Mouse (Mus musculus) adrenal gland, adult 2 months (tissue): ENCODE results near the gene Rsph10b. TPM values are rescaled to one million over a fixed set of nuclear protein-coding genes. Genes with fewer than 3 reads are reported as not detected.
A peak's percentile ranks its signal among the peaks of the same experiment; 100 is the strongest.

ENCODE experiments used
- DNase-seq: peaks from one replicate; pipeline ENCODE4 v3.0.0; 2021
- polyA plus RNA-seq: library from polyadenylated mRNA; depleted of rRNA; stranded (reverse); fragments of >200 nt; gene quantifications from 2 replicates; pipeline ENCODE4 v1.2.3, GENCODE M21; 2012
- total RNA-seq, 2 experiments: library from RNA; stranded (reverse); gene quantifications; 2 replicates each; pipeline ENCODE4 v1.2.3; 2021

The Rsph10b gene
- total and polyA plus RNA-seq, 3 experiments: 0.31 to 7.4 (median 4.3) TPM

DNA sequence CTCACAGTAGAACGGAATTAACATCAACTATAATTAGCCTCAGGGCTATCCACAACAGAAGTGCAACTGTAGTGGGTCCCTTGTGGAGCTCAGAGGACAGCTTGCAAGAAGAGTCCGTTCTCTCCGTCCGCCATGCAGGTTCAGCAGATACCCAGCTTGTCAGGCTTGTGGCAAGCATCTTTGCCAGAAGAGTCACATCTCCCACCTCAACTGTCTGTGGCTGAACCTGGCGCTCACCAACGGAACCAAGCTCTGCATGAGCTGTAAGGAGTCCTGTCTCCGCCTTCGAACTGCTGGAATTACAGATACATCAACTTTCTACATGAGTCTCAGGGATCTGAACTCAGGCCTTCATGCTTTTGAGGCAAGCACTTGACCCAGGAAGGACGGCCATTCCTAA lies 3.3 kb downstream of the Rsph10b start:
- DNase-seq: no peak

DNA sequence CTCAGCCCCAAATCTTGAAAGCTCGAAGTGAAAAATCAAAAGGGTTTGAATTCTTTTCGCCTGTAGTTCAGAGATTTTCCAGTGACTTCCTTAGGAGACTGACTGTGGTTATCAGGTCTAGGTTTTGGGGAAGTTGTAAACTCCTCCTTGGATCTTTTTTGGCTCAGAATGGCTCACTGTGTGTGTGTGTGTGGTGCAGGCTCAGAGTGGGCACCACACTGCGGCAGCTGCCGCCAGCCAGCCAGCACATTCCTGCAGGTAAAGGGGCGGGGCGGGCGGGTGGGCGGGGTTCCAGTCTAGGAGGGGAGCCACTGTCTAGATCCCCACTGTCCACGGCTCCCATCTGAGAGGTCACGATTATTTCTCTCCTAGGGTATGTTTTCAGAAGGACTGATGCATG lies 8.8 kb downstream of the Rsph10b start:
- no peak for DNase-seq

DNA sequence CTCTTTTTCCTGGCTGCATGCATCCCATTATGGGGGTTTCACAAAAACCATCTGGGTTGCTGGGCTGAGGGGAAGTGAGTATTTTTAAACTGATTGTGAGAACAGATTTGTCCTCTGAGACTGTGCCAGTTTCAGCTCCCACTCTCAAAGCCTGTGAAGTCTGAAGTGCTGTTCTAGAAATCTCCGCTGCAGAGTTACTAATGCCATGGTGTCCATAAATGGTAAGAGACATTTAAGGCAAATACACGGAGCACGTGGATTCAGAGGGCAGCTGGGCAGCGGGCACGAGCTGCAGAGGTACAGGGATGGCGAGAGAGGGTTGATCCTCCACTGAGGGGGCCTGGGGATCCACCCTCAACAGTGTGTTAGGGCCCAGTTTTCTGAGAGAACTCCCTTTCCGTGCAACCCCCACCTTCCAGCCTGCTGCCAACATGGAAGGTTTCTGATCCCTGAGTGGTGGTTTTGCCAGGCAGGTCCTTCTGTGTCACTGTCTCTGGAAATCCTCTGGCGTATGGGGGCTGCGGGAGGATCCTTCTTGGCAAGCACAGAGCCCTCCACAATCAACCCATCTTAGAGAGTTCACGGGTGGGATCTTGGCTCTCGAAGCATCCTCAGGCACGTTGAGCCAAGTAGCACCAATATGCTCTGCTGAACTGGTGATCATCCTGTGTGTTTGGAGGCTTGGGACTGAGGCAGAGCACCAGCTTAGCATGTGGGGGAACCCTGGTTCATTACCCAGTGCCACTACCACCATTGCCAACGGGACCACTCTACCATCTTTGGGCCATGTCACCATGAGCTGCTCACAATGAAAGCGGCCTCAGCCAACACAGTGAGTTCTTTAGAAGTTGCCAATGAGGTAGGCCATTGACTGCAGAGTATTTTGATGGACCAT lies 10.6 kb downstream of the Rsph10b start:
- no peak for DNase-seq

DNA sequence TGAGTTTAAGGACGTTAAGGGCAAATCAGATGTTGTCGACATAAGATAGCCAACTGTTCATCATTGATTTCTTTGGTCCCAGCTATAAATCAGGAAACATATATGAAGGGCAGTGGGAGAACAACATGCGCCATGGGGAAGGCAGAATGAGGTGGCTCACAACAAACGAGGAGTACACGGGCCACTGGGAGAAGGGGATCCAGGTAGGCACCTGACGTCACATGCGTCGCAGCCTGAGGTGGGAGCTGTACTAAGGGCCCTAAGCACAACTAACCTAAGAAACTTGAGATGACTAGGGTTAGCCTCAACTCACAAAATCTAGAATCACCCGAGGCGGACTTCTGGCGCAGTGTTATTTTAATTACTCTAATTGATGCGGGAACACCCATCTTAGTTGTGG lies 15.5 kb downstream of the Rsph10b start:
- DNase-seq: no peak

DNA sequence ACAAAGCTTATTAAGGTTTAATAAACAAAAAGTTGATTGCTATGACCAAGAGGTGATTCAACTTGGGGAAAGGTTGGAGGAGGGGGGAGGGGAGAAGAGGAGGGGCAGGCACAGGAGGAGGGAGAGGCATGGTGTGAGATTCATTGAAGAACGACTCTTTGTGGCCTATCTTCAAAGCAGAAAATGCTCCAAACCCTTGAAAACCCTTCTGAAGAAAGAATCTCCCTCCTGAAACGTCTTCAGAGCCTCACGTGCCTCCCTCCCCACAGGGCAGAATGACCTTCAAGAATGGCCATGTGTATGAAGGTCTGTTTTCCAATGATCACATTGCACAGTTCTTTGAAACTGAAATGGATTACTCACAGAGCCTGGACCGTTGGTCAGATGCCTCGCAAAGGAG lies 17.2 kb downstream of the Rsph10b start:
- peak; percentile 59 for DNase-seq

DNA sequence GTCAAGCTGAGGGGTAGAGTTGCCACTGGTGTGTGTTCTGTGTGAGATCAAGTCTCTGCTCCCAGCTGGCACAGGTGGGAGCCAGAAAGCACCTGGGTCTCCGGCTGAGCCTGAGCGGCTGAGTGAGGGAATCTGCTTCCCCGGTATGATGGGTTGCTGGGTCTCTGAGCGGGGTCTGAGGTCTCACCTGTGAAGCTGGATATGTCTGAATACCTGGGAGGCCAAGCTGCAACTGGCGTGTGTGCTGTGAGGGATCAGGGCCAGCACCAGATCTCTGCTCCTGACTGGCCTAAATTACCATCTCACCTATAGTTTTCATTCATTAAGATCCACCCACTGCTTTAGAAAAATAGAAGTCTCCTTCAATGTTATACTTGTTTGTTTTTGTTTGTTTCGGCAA lies 24.3 kb downstream of the Rsph10b start:
- no peak for DNase-seq

DNA sequence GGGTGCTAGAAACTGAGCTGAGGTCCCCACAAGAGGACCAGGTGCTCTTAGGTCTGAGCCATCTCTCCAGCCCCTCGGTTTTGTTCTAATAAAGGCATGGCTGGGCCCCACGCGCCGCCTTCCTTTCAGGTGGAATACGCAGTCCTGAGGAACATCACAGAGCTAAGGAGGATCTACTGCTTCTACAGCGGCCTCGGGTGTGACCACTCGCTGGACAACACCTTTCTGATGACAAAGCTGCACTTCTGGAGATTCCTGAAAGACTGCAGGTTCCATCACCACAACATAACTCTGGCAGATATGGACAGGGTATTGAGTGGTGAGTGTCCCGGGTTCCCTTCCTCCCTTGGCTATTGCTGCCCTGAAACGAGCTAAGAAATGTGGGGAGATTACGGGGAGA lies 26.7 kb downstream of the Rsph10b start:
- DNase-seq: no peak

DNA sequence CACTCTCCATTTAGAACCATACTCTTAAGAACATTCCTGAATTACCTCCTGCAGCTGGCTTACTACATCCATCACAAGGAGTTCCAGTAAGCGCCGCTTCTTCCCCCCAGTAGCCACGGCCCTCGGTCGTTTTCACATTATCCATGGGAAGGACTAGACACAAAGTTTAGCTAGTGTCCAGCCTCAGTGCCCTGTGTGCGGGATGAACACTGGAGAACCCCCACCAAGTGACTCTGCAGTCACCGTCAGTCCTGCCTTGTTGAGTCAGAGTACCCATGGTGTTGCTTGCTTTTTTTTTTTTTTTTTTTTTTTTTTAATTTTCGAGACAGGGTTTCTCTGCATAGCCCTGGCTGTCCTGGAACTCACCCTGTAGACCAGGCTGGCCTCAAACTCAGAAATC lies 28.3 kb downstream of the Rsph10b start:
- DNase-seq: no peak

DNA sequence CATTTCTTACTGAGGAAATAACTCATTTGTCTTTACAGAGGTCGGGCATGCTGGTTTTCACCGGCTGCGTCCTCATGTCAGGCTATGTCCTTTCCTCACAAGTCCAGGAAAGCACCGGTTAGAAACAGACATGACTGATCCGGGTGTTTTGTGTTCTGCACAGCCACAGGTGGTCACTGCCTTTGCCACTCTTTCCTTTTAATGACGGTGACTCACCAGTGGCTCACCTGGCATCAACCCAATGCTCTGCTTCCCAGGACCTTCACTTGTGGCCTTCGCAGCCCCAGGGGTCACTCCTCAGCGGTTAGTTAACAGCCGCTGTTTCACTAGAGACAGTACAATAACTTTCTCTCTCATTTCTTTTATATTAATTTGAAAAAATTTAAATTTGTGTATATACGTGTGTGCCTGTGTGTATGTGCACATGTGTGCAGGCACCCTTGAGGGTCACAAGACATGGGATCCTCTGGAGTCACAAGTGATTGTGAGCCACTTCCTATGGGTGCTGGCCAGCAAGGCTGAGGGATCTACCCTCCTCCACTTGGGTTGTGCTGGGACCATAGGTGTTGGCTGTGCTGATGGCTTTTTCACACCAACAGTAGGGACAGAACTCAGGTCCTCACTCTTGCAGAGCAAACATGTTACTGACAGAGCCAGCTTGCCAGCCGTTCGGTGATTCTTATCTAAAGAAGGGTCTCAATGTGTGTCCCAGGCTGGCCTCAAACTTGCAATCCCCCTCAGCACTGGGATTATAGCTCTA lies 32.9 kb downstream of the Rsph10b start:
- peak; percentile 89 for DNase-seq

DNA sequence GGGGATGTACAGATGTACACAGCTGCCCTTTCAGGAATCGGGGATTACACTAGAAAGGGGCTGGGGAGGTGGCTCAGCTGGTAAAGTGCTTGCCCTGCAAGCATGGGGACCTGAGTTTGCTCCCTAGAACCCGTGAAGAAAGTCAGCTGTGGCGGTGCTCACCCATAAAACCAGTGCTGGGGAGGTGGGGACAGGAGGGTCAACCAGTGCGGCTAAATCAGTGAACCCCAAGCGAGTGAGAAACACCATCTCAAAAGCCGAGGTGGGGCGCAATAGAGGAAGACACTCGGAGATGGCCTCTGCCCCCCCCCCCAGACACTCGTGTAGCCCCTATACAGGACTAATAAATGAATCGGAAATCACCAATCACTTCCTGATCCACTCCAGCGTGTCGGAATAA lies 33.8 kb downstream of the Rsph10b start:
- no peak for DNase-seq

DNA sequence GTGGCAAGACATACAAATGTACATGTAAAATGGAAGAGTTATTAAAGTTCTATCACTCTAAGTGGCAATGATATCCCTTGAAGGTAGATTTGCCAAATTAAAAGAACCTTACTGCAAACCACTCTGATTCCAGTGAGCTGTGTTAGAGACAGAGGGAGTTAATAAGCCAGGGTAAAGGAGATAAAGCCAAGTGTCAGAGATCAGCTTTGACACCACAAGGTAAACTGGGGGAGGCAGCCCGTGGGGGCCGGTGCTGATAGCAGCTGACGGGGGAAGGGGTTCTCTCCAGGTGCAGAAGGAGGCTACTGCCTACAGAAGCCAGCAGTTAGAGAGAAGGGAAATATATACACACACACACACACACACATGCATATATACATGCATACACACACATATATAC lies 39.8 kb downstream of the Rsph10b start:
- DNase-seq: no peak

DNA sequence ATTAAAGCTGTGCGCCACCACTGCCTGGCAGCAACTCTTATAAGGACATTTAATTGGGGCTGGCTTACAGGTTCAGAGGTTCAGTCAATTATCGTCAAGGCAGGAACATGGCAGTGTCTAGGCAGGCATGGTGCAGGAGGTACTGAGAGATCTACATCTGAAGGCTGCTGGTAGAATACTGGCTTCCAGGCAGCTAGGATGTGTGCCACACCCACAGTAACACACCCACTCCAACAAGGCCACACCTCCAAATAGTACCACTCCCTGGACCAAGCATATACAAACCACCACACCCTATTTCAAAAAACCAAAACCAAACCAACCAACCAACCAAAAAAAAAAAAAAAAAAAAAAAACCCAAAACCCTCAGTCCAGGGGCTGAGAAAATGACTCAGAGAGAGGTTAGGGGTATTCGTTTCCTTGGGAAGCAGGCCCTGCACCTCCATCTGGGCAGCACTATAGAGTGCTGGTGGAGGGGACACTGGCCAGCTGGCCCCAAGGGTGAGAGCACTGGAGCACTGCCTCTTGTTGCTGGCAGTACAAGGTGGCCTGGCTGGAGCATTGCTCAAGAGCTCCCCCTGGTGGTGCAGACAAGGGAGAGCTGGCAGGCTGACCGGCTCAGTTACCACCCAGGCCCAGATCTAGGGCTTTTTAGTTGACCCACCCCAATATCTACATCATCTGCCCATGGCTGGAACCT lies 42.2 kb downstream of the Rsph10b start:
- peak; percentile 73 for DNase-seq

DNA sequence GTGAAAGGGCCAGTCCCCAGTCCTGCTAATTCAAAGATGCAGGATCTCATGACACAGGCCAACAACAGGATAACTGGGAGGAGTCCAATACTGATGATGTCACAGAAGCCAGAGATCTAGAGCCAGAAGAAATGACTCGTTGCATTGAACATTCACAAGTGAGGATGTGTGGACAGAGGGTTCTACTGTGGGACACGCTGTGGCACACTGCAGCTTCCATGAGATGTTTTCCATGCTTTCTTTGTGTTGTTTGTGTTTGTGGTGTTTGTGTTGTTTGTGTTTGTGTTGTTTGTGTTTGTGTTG lies 42.7 kb downstream of the Rsph10b start:
- no peak for DNase-seq

DNA sequence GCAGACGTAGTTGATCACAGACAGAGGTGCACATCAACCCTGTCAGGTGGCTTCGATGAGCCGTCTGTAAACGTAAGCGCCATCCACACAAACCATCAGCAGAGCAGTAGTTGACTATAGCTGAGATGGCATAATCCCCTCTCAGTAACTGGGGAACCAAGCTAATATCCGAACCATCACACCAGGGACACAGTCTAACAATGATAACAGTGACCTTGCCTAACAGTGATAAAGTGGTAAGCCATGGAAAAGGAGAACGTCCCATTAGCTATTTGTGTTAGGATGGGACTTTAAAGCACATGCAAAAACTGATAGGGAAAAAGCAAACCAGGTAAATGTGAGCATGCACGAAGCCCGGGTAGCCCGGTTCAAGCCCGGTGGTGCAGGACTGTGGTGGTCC lies 43.4 kb downstream of the Rsph10b start:
- no peak for DNase-seq

DNA sequence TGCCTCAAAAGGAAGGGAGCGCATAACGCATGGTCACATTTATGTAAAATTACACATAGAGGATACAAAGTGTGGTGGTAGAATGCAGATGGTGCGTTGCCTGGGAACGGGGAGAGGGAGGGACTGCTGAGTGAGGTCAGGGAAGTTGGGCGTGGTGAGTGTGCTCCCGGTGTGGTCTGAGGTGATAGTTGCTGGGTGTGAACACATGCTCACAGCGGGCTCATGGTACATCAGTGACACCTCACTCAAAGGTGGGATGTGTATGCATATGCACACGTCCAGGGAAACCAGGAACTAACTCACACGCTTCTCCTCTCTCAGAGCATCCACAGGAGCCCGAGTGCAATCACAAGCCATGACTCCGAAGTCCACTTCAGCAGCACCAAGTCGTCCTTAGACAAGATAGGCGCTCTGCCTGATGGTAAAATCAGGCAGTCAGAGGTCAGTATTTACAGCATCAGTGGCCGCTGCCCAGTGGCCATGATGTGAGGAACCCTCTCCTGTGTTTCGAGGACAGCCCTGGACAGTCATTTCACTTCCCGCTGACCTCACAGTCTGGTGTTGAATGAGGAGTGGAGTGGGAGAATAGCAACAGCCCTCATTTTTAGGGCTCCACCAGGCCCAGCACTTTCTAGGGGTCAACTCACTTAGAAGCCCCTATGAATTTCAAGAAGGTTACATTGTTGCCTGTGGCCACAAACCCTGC lies 44.0 kb downstream of the Rsph10b start:
- DNase-seq: no peak

DNA sequence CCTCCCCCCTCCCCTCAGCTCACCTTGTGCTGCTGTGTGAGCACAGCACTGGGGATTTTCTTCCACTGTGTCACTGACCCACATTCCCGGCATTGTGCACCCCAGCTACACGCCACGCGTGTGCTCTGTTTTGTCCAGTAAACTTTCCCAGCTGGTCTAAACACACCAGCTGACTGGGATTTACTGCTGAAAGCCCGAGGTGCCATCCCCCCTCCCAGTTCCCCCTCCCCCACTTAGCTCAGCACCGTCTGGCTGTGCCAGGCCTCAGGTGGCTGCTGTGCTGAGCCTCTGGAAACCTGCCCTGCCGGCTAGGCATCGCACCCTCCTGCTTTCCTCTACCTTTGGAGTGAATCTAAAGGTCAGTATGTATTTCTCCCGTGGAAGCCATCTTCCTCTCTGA lies 48.0 kb downstream of the Rsph10b start:
- no peak for DNase-seq

DNA sequence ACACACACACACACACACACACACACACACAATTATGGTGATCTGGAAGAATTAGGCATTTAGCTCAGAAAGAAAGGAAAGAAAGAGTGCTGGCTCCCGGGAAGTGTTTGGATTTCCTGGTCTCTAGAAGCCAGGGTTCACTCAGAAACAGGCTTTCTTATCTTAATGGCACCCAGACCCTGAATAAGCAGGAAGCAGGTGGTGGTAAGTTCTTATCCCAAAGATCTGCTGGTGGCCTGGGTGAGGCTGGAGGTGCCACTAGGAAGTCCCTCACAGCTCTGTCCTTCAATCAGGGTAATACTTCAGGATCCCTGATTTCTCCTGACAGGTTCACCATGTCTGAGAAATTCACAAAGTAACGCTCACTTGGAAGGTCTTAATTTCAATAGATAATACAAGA lies 49.5 kb downstream of the Rsph10b start:
- no peak for DNase-seq

DNA sequence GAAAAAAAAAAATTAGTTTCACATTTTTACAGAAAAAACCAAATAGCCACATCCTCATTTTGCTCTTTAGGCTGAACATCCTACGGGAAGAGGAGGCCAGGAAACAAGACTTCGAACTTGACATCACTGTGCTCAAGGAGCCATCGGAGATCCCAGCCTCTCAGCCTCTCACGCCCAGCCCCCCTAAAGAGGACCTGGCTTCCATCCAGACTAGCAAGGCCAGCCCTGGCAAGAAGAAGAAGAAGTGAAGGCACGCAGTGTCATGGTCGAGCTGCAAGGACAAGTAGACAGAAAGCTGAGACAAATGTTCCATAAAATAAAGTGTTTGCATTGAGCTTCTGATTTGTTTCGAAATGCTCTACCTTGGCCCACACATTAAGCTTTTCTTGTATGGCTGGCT lies 52.5 kb downstream of the Rsph10b start:
- DNase-seq: peak; percentile 89

DNA sequence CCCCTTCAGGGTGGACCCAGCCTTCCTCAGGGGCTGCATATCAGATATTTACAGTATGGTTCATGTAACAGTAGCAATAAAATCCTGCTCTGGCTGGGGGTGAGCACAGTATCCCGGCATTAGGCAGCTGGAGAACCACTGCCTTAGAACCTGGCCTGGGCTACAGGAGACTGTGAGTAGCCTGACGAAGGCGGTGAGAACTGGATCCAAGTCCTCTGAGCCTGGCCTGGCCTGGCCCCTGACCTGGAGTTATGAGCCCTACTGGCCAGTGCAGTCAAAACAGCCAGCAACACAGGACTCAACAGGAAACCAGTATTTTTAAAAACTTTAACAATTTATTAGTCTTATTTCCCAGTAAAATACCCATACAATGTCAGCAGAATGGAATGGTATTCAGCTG lies 54.8 kb downstream of the Rsph10b start:
- no peak for DNase-seq

DNA sequence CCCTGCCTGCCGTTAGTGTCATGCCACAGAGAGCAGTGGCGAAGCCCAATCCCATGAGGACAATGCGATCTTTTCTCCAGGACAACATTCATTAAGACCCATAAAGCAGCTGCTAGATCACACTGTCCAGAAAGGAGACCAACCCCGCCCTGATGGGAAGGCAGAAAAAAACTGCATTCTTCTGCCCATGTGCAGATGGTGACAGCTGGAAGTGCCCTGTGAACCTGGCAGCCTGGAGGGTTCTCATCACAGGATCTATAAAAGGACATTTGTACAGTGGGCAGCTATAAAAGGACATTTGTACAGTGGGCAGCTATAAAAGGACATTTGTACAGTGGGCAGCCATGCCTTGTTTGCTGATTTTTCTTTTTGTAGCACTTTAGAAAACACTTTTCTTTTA lies 56.2 kb downstream of the Rsph10b start:
- no peak for DNase-seq

DNA sequence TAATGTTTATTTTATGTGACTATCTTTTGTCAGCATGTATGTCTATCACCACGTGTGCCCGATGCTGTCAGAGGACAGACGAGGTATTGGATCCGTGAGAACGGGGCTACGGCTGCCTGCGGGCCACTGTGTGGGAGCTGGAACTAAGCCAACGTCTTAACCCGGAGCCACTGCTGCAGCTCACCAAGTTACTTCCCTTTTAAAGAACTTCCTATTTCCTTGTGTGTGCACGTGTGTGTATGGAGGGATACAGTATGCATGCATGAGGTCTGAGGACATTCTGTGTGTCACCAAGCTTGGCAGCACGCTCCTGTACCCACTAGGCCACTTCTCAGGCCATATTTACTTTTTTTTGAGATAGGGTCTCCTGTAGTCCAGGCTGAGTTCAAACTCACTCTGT lies 57.3 kb downstream of the Rsph10b start:
- DNase-seq: no peak

DNA sequence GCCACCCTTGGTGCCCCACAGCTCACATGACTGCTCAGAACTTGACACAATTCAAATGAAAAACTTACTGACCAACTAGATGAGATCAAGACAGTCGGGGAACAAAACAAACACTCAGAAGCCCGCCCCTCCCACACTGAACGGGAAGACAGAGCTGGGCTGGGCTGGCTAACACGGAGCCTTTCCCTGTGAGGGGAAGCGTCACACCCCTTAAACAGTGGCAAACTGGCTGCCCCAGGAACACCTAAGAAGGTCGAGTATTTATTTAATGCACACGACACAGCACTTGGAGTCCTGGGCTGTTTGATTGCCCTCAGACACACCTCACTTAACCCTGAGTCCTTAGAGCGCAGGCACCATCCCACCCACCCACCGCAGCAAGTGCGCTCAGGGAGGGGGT lies 59.8 kb downstream of the Rsph10b start:
- DNase-seq: no peak

DNA sequence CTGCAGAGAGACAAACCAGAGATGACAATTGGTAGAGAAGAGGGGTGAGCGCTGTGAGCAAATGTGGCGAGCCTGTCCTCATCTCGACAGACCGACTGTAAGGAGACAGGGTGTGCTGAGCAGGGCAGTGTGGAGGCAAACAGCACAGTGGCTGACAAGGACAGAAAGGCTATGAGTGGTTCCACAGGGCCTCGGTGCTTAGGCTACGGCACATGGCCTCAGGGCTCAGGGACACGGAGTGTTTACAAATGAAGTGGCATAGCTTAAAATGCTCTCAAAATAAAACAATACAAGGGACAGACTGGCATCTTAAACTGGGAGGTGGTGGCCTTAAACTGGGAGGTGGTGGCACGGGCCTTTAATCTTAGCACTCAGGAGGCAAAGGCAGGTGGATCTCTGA lies 60.4 kb downstream of the Rsph10b start:
- DNase-seq: peak; percentile 63
